Mouse (Mus musculus): ENCODE results near the gene Scaf4.

GRCm38 (mm10) chr16:90217926-90218325, 66.4 kb downstream of the Scaf4 start:
- TF ChIP-seq CTCF (IDR thresholded peaks at IDR 0.05; ENCODE audit: control insufficient read depth, insufficient read depth, insufficient read length) (no peak), MAX (IDR thresholded peaks at IDR 0.05) (no peak), USF1 (IDR thresholded peaks at IDR 0.05; ENCODE audit: low read depth) (no peak), CEBPB (IDR thresholded peaks at IDR 0.05; ENCODE audit: low read depth) (no peak), MYOG (IDR thresholded peaks at IDR 0.05; ENCODE audit: control insufficient read depth, extremely low read depth, insufficient read length) (no peak), FOSL1 (IDR thresholded peaks at IDR 0.05; ENCODE audit: insufficient read depth, low read length, poor library complexity, severe bottlenecking) (no peak), MYOD1 (IDR thresholded peaks at IDR 0.05; ENCODE audit: control insufficient read depth, insufficient read length, low read depth) (no peak)
